Mouse (Mus musculus): ENCODE measurements around the gene Arhgef7. TPM values are rescaled to one million over a fixed set of nuclear protein-coding genes. Genes with fewer than 3 reads are reported as not detected.
A peak's percentile ranks its signal among the peaks of the same experiment; 100 is the strongest.

Gene Arhgef7
- total RNA-seq (2014; fragmentation: Nextera tagmentation) (27.2 and 28.2 TPM in 2 replicates), total RNA-seq (2017) (10.7 and 52.1 TPM in 2 replicates)

DNA sequence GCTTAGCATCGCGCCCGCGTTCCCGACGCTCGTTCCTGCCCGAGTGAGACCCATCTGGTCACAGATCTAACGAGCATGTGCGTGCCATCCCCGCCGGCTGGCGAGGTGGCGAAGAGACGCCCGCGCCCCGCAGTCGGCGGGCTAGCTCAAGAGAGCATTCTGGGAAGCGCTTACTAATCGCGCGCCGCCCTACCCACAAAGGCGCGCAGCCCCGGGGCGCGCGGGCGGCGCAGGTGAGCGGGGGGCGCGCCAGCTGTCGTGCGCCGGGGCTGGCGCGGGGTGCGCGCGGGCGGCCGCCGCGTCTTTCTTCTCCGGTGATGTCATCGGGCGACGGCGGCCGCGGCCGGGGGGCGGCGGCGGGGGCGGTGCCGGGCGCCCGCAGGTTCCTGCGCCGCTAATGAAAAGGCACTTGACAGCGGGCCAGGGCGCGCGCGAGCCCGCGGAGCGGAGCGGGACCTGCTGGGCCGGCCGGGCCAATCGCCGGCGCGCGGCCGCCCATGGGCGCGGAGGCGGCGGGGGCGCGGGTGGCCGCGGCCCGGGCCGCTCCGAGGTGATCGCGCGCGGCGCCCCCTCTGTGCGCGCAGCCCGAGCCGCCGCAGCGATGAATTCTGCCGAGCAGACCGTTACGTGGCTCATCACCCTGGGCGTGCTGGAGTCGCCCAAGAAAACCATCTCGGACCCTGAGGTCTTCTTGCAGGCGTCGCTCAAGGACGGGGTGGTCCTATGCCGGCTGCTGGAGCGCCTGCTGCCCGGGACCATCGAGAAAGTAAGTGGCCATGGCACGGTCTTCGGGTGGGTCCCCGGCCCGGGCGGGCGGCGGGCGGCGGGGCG, at the start of gene Arhgef7:
TSS of gene Arhgef7 (plus strand) at position 71 of the 831 bp plus-strand sequence.
- ATAC-seq (replicated peaks; ENCODE audit: low FRiP score, low TSS enrichment, poor library complexity, severe bottlenecking) = no peak

DNA sequence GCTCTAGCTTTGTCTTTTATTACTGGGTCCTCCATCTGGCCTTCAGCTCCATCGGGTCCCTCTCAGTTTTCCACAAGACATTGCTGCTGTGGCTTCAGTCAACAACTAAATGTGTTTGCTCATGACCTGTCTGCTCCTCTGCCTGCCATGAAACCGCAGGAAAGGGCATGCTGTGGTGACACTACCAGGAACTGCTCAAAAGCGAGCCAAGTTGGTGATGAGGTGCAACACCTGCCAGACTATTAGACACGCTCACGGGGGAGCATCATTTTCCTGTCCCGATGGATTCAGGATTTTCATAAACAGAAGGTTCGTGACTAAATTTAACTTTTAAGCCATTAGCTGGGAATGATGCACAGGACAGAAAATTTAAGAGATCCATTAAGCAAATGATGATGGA, 43.0 kb upstream of the Arhgef7 start:
- no peak for ATAC-seq (replicated peaks; ENCODE audit: low FRiP score, low TSS enrichment, poor library complexity, severe bottlenecking)

DNA sequence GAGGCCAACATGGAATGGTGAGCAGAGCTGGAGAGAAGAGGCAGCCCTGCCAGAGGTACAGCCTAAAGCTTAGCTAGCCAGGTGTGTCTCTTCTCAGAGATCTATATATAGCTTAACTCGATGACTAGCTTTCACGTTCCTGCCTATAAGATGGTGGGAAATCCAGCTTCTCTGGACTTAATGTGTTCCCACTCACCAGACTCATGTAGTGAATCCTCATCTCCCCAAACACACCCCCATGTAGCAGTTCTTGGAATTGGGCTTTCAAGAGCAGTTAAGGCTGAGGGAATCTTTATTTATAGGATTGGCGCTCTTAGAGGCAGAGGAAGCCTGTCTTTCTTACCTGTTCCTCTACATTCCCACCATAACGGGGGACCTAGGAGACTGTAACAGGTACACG, 40.3 kb upstream of the Arhgef7 start:
- ATAC-seq (replicated peaks; ENCODE audit: low FRiP score, low TSS enrichment, poor library complexity, severe bottlenecking) = no peak

DNA sequence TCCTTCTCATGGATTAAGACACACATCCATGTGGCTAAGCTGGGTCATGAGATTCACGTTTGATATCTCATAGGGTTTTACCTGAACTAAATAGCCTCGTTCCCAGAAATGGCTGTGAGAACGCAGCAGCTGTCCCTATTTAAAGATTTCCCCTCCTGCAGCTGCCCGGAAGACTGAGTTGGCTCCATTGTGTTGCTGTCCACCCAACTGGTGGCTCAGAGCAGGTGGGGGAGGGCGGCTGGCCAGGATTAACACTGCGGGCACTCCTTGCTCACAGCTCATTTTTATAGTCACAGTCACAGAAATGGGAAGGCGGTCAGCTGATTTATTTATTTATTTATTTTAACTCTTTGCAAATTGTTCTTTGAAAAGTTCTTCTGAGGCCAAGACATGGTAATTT, 37.6 kb upstream of the Arhgef7 start:
- no peak for ATAC-seq (replicated peaks; ENCODE audit: low FRiP score, low TSS enrichment, poor library complexity, severe bottlenecking)

GRCm38 (mm10) chr8:11691284-11691683, 36.2 kb upstream of the Arhgef7 start:
- no peak for ATAC-seq (replicated peaks; ENCODE audit: low FRiP score, low TSS enrichment, poor library complexity, severe bottlenecking)

DNA sequence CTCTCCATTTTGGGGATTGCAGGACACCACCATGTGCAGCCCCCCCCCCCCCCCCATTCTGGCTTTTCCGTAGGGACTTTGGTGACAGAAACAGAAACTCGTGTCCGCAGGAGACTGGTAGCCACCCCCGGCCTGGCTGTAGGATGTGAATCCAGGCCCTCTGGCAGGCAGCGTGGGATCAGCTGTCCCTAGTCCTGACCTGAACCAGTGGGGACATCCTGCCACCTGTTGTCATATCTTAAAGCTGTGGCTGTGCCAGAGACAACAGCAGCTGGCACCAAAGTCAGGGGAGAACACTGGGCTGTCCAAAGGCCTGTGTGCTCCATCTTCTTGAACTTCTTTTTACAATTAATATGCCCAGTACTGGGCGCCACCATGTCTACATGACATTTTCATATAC, 35.8 kb upstream of the Arhgef7 start:
- ATAC-seq (replicated peaks; ENCODE audit: low FRiP score, low TSS enrichment, poor library complexity, severe bottlenecking) = no peak

DNA sequence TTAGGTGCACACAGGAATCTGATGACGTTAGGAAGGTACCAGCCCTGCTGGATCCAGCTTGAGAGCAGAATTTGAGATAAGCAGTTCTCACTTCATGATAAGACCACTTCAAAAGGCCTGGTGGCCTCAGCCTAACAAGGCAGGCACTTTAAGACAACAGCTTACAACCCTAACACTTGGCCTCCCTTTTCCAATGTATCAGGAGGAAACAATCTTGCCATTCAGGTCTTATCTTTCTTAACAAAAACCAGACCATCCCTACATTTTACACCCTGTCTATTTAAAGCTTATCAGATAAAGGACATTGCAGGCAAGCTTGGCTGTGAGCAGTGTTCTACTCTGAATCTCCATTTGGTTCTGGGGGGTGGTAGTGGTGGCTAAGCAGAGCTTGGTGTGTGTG, 35.1 kb upstream of the Arhgef7 start:
- no peak for ATAC-seq (replicated peaks; ENCODE audit: low FRiP score, low TSS enrichment, poor library complexity, severe bottlenecking)

DNA sequence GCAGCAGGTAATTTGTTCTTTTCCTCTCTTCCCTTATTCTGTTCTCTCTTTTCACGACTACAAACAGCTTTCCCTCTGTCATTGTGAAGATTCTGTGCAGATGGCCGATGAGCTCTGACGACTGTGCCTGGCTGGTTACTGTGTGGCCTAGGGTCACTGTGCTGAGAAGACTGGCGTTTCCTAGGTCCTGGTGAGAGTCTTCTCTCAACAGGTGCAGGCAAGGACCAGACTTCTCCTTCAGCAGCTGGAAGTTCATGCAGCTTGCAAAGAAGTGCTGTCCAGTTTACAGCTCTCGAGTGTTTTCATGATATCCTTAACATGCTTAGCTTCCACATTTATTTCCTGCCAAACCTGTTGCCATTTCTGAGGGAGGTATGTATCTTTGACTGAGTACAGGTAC, 33.5 kb upstream of the Arhgef7 start:
- no peak for ATAC-seq (replicated peaks; ENCODE audit: low FRiP score, low TSS enrichment, poor library complexity, severe bottlenecking)

DNA sequence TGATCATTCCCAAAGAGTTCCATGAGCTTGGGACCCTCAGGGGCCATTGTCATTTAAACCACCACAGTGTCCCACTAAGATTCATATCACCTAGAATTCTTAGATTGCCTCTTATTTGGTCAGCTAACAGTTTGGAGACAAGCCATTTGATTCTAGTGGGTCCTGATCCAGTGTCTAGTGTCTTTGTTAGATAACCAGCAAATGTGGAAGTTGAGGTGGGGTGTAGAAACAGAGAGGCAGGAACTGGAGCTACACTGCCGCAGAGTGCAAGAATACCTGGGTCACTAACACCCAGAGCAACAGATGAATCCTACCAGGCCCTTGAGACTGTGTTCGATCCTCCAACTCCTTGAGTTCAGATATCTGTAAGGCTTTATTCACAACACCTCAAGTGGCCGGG, 31.3 kb upstream of the Arhgef7 start:
- ATAC-seq (replicated peaks; ENCODE audit: low FRiP score, low TSS enrichment, poor library complexity, severe bottlenecking) = no peak

- ATAC-seq (replicated peaks; ENCODE audit: low FRiP score, low TSS enrichment, poor library complexity, severe bottlenecking) = no peak
These were observed 30.1 kb upstream of the Arhgef7 start for GRCm38 (mm10) chr8:11697467-11697866.

DNA sequence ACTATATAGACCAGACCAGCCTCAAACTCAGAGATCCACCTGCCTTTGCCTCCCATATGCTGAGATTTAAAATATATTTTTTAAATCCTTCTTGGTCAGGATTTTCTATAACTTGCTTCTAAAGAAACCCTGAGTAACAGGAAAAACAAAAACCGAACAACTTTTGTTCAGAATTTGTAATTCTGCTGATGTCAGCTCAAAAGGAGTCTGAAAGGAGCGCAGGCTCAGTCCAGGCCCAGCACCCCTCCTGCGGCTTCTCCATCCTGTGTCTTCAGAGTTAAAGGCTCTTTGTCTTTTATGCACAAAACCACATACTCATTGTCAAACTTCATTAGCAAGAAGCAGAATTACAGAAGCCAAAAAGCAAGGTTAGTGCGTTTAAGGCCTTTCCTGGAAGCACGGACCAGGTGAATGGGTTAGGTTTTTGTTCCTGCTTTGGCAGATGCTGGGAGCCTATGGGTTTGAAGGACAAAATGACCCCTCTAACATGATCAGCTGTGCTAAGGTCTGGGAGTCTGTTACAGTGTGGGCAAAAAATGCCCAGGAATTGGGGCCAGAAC, 28.0 kb upstream of the Arhgef7 start:
- no peak for ATAC-seq (replicated peaks; ENCODE audit: low FRiP score, low TSS enrichment, poor library complexity, severe bottlenecking)

- ATAC-seq (replicated peaks; ENCODE audit: low FRiP score, low TSS enrichment, poor library complexity, severe bottlenecking) = peak; percentile 89
These were observed 27.2 kb upstream of the Arhgef7 start for GRCm38 (mm10) chr8:11700060-11701032.

DNA sequence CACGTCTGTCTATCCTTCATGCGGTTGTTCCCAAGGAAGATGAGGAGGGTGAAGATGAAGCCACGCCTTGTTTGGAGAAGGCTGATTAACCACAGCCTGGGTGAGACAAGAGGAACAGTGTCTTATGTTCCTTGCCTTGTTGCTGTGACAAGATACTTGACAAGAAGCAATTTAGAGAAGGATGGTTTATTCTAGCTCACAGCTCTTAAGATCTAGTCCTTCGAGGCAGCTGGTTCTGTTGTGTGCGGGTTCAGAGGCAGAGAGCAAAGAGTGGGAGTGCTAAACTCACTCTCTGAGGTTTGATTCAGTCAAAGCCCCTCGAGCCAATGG, 26.5 kb upstream of the Arhgef7 start, which contains the start of gene 1700016D06Rik:
TSS of gene 1700016D06Rik (minus strand) at position 31 of the 330 bp plus-strand sequence.
- no peak for ATAC-seq (replicated peaks; ENCODE audit: low FRiP score, low TSS enrichment, poor library complexity, severe bottlenecking)

- no peak for ATAC-seq (replicated peaks; ENCODE audit: low FRiP score, low TSS enrichment, poor library complexity, severe bottlenecking)
These were observed 26.1 kb upstream of the Arhgef7 start for GRCm38 (mm10) chr8:11701428-11701827.

DNA sequence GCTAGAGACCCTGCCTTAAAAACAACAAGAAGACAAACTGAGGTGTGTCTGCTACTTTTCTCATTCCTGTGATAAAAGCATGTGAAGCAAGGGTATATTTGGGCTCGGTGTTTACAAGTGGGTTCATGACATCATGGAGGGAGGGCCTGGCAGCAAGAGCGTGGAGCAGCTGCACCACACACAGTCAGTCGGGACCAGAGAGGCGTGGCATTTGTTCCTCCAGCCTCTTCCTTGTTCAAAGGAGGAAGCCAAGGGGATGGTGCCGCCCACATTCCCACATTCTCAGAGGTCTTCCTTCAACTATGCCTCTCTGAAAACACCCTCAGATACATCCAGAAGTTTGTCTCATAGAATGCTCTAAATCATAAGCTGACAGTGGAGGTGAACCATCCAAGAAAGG, 23.7 kb upstream of the Arhgef7 start:
- no peak for ATAC-seq (replicated peaks; ENCODE audit: low FRiP score, low TSS enrichment, poor library complexity, severe bottlenecking)

DNA sequence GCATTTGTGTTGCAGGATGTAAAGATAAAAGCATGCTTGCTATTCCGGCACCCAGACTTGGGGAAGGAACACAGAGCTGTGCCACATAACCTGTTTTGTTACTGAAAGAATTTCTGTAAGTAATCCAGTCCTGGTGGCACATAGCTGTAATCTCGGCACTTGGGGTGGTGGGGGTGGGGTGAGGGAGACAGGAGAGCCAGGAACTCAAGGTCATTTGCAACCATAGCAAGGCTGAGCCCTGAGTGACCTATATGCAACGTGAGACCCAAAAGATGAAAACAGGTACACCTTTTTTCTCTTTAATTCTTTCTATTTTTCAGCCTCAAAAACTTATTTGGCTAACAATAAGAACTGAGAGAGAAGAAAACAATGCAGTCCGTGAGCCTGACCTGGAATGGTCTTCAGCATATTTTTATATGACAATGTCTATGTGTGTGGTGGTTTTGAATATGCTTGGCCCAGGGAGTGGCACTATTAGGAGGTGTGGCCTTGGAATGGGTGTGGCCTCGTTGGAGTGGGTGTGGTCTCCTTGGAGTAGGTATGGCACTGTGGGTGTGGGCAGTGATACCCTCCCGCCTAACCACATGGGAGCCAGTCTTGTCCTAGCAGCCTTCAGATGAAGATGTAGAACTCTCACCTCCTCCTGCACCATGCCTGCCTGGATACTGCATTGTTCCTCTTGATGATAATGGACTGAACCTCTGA, 22.7 kb upstream of the Arhgef7 start:
- no peak for ATAC-seq (replicated peaks; ENCODE audit: low FRiP score, low TSS enrichment, poor library complexity, severe bottlenecking)

DNA sequence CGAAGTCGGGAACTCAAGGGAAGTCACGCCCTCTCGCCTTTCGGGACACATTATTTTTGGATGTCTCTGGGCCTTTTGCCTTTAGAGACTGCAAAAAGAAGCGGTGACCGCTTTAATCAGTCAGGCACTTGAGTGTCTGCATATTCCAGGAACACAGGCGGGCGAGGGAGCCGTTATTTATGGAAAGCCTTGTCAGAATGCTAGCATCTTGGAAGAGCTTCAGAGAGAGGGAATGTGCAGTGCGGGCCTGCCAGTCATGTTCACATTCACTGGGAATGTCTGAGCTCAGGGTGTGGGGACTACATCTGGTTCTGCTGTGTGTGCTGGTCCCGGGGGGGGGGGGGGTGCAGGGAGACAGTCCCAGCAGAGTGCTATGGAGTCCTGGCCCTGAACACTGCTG, 21.7 kb upstream of the Arhgef7 start:
- ATAC-seq (replicated peaks; ENCODE audit: low FRiP score, low TSS enrichment, poor library complexity, severe bottlenecking) = no peak

- ATAC-seq (replicated peaks; ENCODE audit: low FRiP score, low TSS enrichment, poor library complexity, severe bottlenecking) = no peak
These were observed 19.8 kb upstream of the Arhgef7 start for GRCm38 (mm10) chr8:11707701-11708100.

DNA sequence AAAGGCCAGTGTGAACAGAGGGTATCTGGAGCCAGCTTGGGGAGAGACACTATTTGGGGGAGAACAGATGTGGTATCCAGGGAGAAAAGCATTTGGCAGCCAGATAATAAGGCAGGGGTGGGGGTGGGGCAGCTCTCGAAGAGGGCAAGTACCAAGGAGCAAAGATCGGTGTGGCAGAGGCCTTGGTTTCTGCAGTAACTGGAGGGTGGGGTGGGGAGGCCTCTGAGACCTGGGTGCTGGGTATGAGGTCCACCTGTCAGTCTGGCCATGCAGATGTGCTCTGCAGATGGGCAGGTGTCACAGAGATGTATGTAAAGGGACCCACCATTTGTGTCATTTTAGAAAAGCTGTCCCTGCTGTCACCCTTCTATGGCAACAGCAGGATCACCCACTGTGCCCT, 18.7 kb upstream of the Arhgef7 start:
- no peak for ATAC-seq (replicated peaks; ENCODE audit: low FRiP score, low TSS enrichment, poor library complexity, severe bottlenecking)

DNA sequence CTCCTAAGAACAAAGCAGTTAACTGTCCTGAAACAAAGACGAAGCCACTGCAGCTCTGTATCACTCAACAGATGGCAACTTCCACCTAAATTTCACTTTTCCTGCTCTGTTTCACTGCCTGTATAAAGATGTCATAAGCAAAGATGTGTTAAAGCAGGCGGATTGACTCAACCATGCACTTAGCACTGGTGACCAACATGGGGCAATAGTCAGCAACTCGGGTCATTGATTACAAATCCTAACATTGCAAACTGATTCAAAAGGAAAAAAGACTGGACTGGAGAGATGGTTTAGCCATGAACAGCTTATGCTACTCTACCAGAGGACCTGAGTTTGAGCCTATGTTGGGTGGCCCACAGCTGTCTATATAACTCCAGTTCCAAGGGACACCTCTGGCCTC, 18.0 kb upstream of the Arhgef7 start:
- ATAC-seq (replicated peaks; ENCODE audit: low FRiP score, low TSS enrichment, poor library complexity, severe bottlenecking) = no peak
